In genomic region chr8:13692302-13693066, GRCm38 (mm10) we compare ENCODE assay signal across 16 mouse cellular contexts. TPM values are rescaled to one million over a fixed set of nuclear protein-coding genes. Genes with fewer than 3 reads are reported as not detected.
A peak's percentile ranks its signal among the peaks of the same experiment; 100 is the strongest.
DNase-seq lines count a peak whose midpoint lies in the region; ATAC-seq and TF ChIP-seq lines count a peak whose summit lies in the region.
"Had no signal": no experiment of that assay in that cellular context is flagged by ENCODE, and none has a peak within 500 bp of the region (broad histone marks: within the 10 kb centered on the region; RNA-seq: fewer than 3 reads in every experiment).

No protein-coding gene starts in this region.

- H3K27ac ChIP-seq in neural tube, embryonic 11.5 days (ENCODE audit: low read depth, low read length): no peak overlapping the region
- no peak overlapping the region for H3K27ac ChIP-seq in midbrain, embryonic 11.5 days (ENCODE audit: low read depth, low read length)
- H3K27ac ChIP-seq in kidney, adult 2 months (ENCODE audit: insufficient read depth, low read depth, low read length): no peak overlapping the region
- H3K27ac ChIP-seq: embryonic facial prominence, embryonic 15.5 days; gastrocnemius, adult 2 months; layer of hippocampus, adult 2 months had no signal

- H3K4me1 ChIP-seq in neural tube, embryonic 11.5 days (ENCODE audit: control insufficient read depth, insufficient read depth, low read length): no peaks in the 10 kb centered on the region
- peaks cover 6% of the 10 kb centered on the region; the same call in 1 of the 2 replicates for H3K4me1 ChIP-seq in midbrain, embryonic 11.5 days (ENCODE audit: control insufficient read depth, insufficient read depth, low read length)
- H3K4me1 ChIP-seq in kidney, adult 2 months (ENCODE audit: control insufficient read depth, insufficient read depth, low read length): no peaks in the 10 kb centered on the region

- no peak for TF ChIP-seq CTCF in kidney, adult 2 months (conservative IDR thresholded peaks at IDR 0.05; ENCODE audit: insufficient read depth, insufficient read length, low read depth, low read length)

- H3K4me2 ChIP-seq in neural tube, embryonic 11.5 days (ENCODE audit: low read depth): no peak overlapping the region
- H3K4me2 ChIP-seq in midbrain, embryonic 11.5 days: no peak overlapping the region
- H3K4me2 ChIP-seq: embryonic facial prominence, embryonic 15.5 days had no signal

- ATAC-seq in neural tube, embryonic 11.5 days (ENCODE audit: insufficient read depth, low FRiP score, low TSS enrichment): peak; percentile 53
- ATAC-seq in midbrain, embryonic 11.5 days (ENCODE audit: low FRiP score): peak; percentile 35; the same call in 1 of the 2 replicates

- TF ChIP-seq POLR2A in kidney, adult 2 months (IDR thresholded peaks at IDR 0.05; ENCODE audit: low read depth, low read length): no peak

- no peak overlapping the region for H3K4me3 ChIP-seq in neural tube, embryonic 11.5 days (ENCODE audit: low read depth, low read length)
- no peak overlapping the region for H3K4me3 ChIP-seq in midbrain, embryonic 11.5 days (ENCODE audit: low read depth, low read length)
- no peak overlapping the region for H3K4me3 ChIP-seq in kidney, adult 2 months (ENCODE audit: insufficient read depth, low read depth, low read length)
- H3K4me3 ChIP-seq: embryonic facial prominence, embryonic 15.5 days; gastrocnemius, adult 2 months; layer of hippocampus, adult 2 months had no signal

- H3K27me3 ChIP-seq in neural tube, embryonic 11.5 days (ENCODE audit: control insufficient read depth, insufficient read depth, low read length): no peaks in the 10 kb centered on the region
- no peaks in the 10 kb centered on the region for H3K27me3 ChIP-seq in midbrain, embryonic 11.5 days (ENCODE audit: control insufficient read depth, insufficient read depth, low read length)
- no peaks in the 10 kb centered on the region for H3K27me3 ChIP-seq in kidney, adult 2 months (replicated peaks; ENCODE audit: control insufficient read depth, insufficient read depth, low read length)
- H3K27me3 ChIP-seq: embryonic facial prominence, embryonic 15.5 days had no signal

- peak; percentile 45 for DNase-seq in neural tube, embryonic 11.5 days (ENCODE audit: low spot score)
- no peak for DNase-seq in neural tube, embryonic 10.5 days (ENCODE audit: extremely low spot score, low spot score)
- peak; percentile 89 to 92 for DNase-seq in cerebellum, postnatal 14 days
- DNase-seq in midbrain, embryonic 11.5 days (ENCODE audit: low spot score, missing footprints): no peak
- no peak for DNase-seq in layer of hippocampus, adult 9-10 months (ENCODE audit: low spot score)
- DNase-seq in adrenal gland, postnatal 14 days: no peak
- DNase-seq in kidney, adult 2 months: no peak
- DNase-seq: gastrocnemius, adult 2 months; kidney, adult 18-20 months; liver; lung, postnatal 10 days; right cerebral cortex, postnatal 25 days; thymus, postnatal 36 days had no signal

- no peak overlapping the region for H3K9ac ChIP-seq in neural tube, embryonic 11.5 days (ENCODE audit: low read length)
- H3K9ac ChIP-seq in midbrain, embryonic 11.5 days (ENCODE audit: low read length): no peak overlapping the region
- H3K9ac ChIP-seq: embryonic facial prominence, embryonic 15.5 days had no signal

- H3K9me3 ChIP-seq in neural tube, embryonic 11.5 days (ENCODE audit: control insufficient read depth, low read length): no peaks in the 10 kb centered on the region
- peaks cover 3% of the 10 kb centered on the region; the same call in 1 of the 2 replicates for H3K9me3 ChIP-seq in midbrain, embryonic 11.5 days (ENCODE audit: control insufficient read depth, low read length)
- H3K9me3 ChIP-seq: embryonic facial prominence, embryonic 15.5 days had no signal

- WGBS in neural tube, embryonic 11.5 days: 29% methylated on average over 10 of the region's 10 CpGs
- WGBS in midbrain, embryonic 11.5 days: 52% methylated on average over 10 of the region's 10 CpGs
- WGBS in kidney, adult 2 months: 52% methylated on average over 10 of the region's 10 CpGs

- no peaks in the 10 kb centered on the region for H3K36me3 ChIP-seq in neural tube, embryonic 11.5 days (ENCODE audit: control insufficient read depth, insufficient read depth, low read length)
- H3K36me3 ChIP-seq in midbrain, embryonic 11.5 days (ENCODE audit: control insufficient read depth, insufficient read depth, low read length): no peaks in the 10 kb centered on the region
- H3K36me3 ChIP-seq in kidney, adult 2 months (ENCODE audit: control insufficient read depth, insufficient read depth, low read length): no peaks in the 10 kb centered on the region
- H3K36me3 ChIP-seq: embryonic facial prominence, embryonic 15.5 days had no signal

RNA-seq across cellular contexts. Expression of gene Cfap97d2, which starts 13.2 kb away (rescaled TPM):
- polyA plus RNA-seq in neural tube, embryonic 11.5 days (2014; fragmentation: Nextera tagmentation; extraction: Ambion mirVana): 0.38 and 0.52 TPM in 2 replicates
- 0.90 and 1.5 TPM in 2 replicates for polyA plus RNA-seq in midbrain, embryonic 11.5 days (2014; fragmentation: Nextera tagmentation; extraction: Ambion mirVana)
- total RNA-seq in adrenal gland, postnatal 14 days (2021): not detected in 2 replicates
- polyA plus RNA-seq in kidney, adult 2 months (2012; rRNA removed): not detected in 2 replicates
- total RNA-seq: gastrocnemius, adult 2 months had no signal
- polyA plus RNA-seq: heart, embryonic 16.5 days had no signal

RNA-seq across cellular contexts. Expression of gene Rasa3, which starts 15.1 kb away (rescaled TPM):
- 30.5 and 31.3 TPM in 2 replicates for polyA plus RNA-seq in neural tube, embryonic 11.5 days (2014; fragmentation: Nextera tagmentation; extraction: Ambion mirVana)
- polyA plus RNA-seq in midbrain, embryonic 11.5 days (2014; fragmentation: Nextera tagmentation; extraction: Ambion mirVana): 19.8 and 20.7 TPM in 2 replicates
- 29.4 and 39.3 TPM in 2 replicates for total RNA-seq in adrenal gland, postnatal 14 days (2021)
- polyA plus RNA-seq in kidney, adult 2 months (2012; rRNA removed): 9.4 and 10.8 TPM in 2 replicates

Comparison
In these comparisons a context has a peak if more than half of its experiments do, and no peak if none do; other contexts are left out.
1. DNase-seq: peak in neural tube, embryonic 11.5 days (single experiment) and cerebellum, postnatal 14 days (2 of 2); none in neural tube, embryonic 10.5 days (single experiment), midbrain, embryonic 11.5 days (single experiment), layer of hippocampus, adult 9-10 months (single experiment), adrenal gland, postnatal 14 days (single experiment) and kidney, adult 2 months (single experiment).